Comparison of ENCODE assay signal across 8 mouse cellular contexts in genomic region chr10:36974676-36975520, GRCm38 (mm10). TPM values are rescaled to one million over a fixed set of nuclear protein-coding genes. Genes with fewer than 3 reads are reported as not detected.
DNase-seq lines count a peak whose midpoint lies in the region; ATAC-seq and TF ChIP-seq lines count a peak whose summit lies in the region.

No protein-coding gene starts in this region.

- peaks cover 35% of the 10 kb centered on the region for H3K4me1 ChIP-seq in E14TG2a.4 (replicated peaks; ENCODE audit: low read depth, low read length)
- H3K4me1 ChIP-seq in forebrain, embryonic 15.5 days = peaks cover 24% of the 10 kb centered on the region
- peaks cover 30% of the 10 kb centered on the region for H3K4me1 ChIP-seq in hindbrain, embryonic 13.5 days (replicated peaks)

- H3K4me3 ChIP-seq in E14TG2a.4 (replicated peaks; ENCODE audit: low read length) = peak overlapping the region; percentile 91
- peak overlapping the region; percentile 98 for H3K4me3 ChIP-seq in forebrain, embryonic 15.5 days
- peak overlapping the region; percentile 93 for H3K4me3 ChIP-seq in hindbrain, embryonic 13.5 days

- H3K27me3 ChIP-seq in E14TG2a.4 (ENCODE audit: insufficient read depth, low read length) = peaks cover 21% of the 10 kb centered on the region
- H3K27me3 ChIP-seq in forebrain, embryonic 15.5 days = no peaks in the 10 kb centered on the region
- H3K27me3 ChIP-seq in hindbrain, embryonic 13.5 days = no peaks in the 10 kb centered on the region

- peak; percentile 80 for ATAC-seq in forebrain, embryonic 15.5 days (replicated peaks)
- peak; percentile 85 for ATAC-seq in hindbrain, embryonic 13.5 days (ENCODE audit: low FRiP score)

- WGBS in forebrain, embryonic 15.5 days = 1% methylated on average over 51 of the region's 63 CpGs
- under 1% methylated on average over 62 of the region's 63 CpGs for WGBS in hindbrain, embryonic 13.5 days

- peak; percentile 75 to 80 for DNase-seq in adrenal gland, postnatal 36 days
- peak; percentile 46 to 72 for DNase-seq in layer of hippocampus, postnatal 25 days (ENCODE audit: extremely low spot score in 1 of 2, low spot score in 1 of 2)
- peak; percentile 67 for DNase-seq in lung, postnatal 14 days
- DNase-seq in ovary, postnatal 14 days (ENCODE audit: low spot score) = peak; percentile 45
- DNase-seq in urinary bladder, postnatal 4 days (ENCODE audit: low spot score in 2 of 2) = peak; percentile 62 to 70

- H3K9me3 ChIP-seq in E14TG2a.4 (ENCODE audit: low read length) = peaks cover 21% of the 10 kb centered on the region; the same call in 1 of the 2 replicates
- no peaks in the 10 kb centered on the region for H3K9me3 ChIP-seq in forebrain, embryonic 15.5 days
- H3K9me3 ChIP-seq in hindbrain, embryonic 13.5 days = no peaks in the 10 kb centered on the region

- no peak for TF ChIP-seq CTCF in E14TG2a.4 (conservative IDR thresholded peaks at IDR 0.05; ENCODE audit: low read length)

- peak overlapping the region; percentile 100 for H3K27ac ChIP-seq in forebrain, embryonic 15.5 days (replicated peaks)
- peak overlapping the region; percentile 100 for H3K27ac ChIP-seq in hindbrain, embryonic 13.5 days

- H3K36me3 ChIP-seq in E14TG2a.4 (ENCODE audit: insufficient read depth, low read length) = no peaks in the 10 kb centered on the region; the same call in 1 of the 2 replicates
- H3K36me3 ChIP-seq in forebrain, embryonic 15.5 days = no peaks in the 10 kb centered on the region
- no peaks in the 10 kb centered on the region for H3K36me3 ChIP-seq in hindbrain, embryonic 13.5 days

- peak overlapping the region; percentile 99 for H3K9ac ChIP-seq in forebrain, embryonic 15.5 days (replicated peaks)
- peak overlapping the region; percentile 100 for H3K9ac ChIP-seq in hindbrain, embryonic 13.5 days

- peak overlapping the region; percentile 62 for H3K4me2 ChIP-seq in forebrain, embryonic 15.5 days (replicated peaks)
- peak overlapping the region; percentile 68 for H3K4me2 ChIP-seq in hindbrain, embryonic 13.5 days

RNA-seq across cellular contexts. Expression of gene Hdac2, which starts 0.6 kb away (rescaled TPM):
- 10 to 100 TPM; 93.8 to 97.1 TPM for total RNA-seq in adrenal gland, postnatal 36 days (2021)
- 427 and 445 TPM in 2 replicates for polyA plus RNA-seq in forebrain, embryonic 15.5 days (2015; fragmentation: Nextera tagmentation; extraction: Ambion mirVana)
- polyA plus RNA-seq in hindbrain, embryonic 13.5 days (2015; fragmentation: Nextera tagmentation; extraction: Ambion mirVana) = 424 and 446 TPM in 2 replicates
- 10 to 100 TPM; 94.9 to 96.3 TPM for total RNA-seq in layer of hippocampus, postnatal 25 days (2021)

Comparison
In these comparisons a context has a peak if more than half of its experiments do, and no peak if none do; other contexts are left out.
1. Peak in every context shown above with its lines: DNase-seq, ATAC-seq, H3K4me3 ChIP-seq and H3K27ac ChIP-seq.